Mouse (Mus musculus) left cerebral cortex, postnatal 25 days (tissue): Measurements from ENCODE around the gene Asb1. TPM values are rescaled to one million over a fixed set of nuclear protein-coding genes. Genes with fewer than 3 reads are reported as not detected.
A peak's percentile ranks its signal among the peaks of the same experiment; 100 is the strongest.

Experiments used
- DNase-seq, 2 experiments: peaks; one replicate each; pipeline ENCODE4 v3.0.0; 2022; ENCODE audit warnings: low spot score in 2 of 2, mixed read lengths in 1 of 2
- intact Hi-C: fragments of 180-260 bp; cut with DNase I; formaldehyde crosslinking; loops from one replicate; pipeline ENCODE4 v1.15.1; 2025
- total RNA-seq, 2 experiments: library from RNA; stranded (reverse); gene quantifications; 2 replicates each; pipeline ENCODE4 v1.2.3; 2021

Asb1 gene
- total RNA-seq, 2 experiments from 2014 or later, result 41.7 to 42.4 TPM

- intact Hi-C loops, result loop anchor here (5.0 kb wide), 1 partner anchor 156 kb away; no protein-coding TSS in a partner anchor
- DNase-seq, result peak; percentile 38 to 58
Measured at GRCm38 (mm10) chr1:91600671-91601361, 60.5 kb downstream of the Asb1 start.

DNA sequence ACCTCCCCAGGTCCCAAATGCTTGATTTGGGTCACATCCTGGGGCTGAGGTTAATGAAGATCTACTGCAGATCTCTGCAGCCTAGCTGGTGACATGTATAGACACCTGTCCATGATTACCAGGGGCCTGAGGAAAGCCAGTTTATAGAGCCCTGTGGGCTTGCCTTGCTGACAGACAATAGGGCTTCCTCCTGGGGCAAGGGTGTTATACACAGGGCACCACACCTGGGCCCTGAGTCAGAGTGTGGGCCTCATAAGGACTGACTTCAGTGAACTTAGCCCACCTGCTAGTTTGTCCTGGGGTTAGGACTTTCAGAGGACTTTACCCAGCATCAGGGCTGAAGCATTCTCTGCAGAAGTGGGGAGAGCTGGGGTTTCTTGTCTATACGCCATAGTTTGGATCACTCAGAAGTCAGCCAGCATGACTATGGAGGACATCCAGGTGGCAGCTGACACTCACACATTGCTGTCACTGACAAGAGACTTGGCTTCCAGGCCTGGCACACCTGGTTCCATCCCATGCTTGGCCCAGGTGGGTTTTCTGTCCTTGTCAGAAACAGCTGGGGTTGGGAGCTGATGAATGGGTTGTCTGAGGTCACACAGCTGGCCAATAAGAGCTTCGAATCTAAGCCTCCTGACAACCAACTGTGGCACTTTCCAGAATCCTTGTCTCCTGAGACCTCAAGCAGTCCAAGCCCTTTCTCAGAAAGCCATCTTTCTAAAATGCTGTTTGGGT, 61.2 kb downstream of the Asb1 start:
- no peak for DNase-seq
- intact Hi-C loops, result loop anchor here (5.0 kb wide), 1 partner anchor 156 kb away; no protein-coding TSS in a partner anchor

- DNase-seq, result no peak
- intact Hi-C loops, result no loop called here
Measured at GRCm38 (mm10) chr1:91605632-91606031, 65.3 kb downstream of the Asb1 start.

- no peak for DNase-seq
- intact Hi-C loops, result no loop called here
Measured at GRCm38 (mm10) chr1:91606701-91607100, 66.4 kb downstream of the Asb1 start.

GRCm38 (mm10) chr1:91607141-91607540, 66.8 kb downstream of the Asb1 start:
- no peak for DNase-seq
- intact Hi-C loops, result no loop called here

Other genes with a start within 250 kb of the Asb1 start
- 10 to 100 TPM; 15.0 to 16.0 TPM for gene Scly, start 242.2 kb upstream of the Asb1 start, total RNA-seq
- under 1 TPM; 0.14 to 0.27 TPM for gene Espnl, start 218.5 kb upstream of the Asb1 start, total RNA-seq
- under 1 TPM in 1 of 2 experiments, not detected in 1; 0.16 TPM for gene Klhl30, start 189.5 kb upstream of the Asb1 start, total RNA-seq
- under 1 TPM; 0.44 to 0.85 TPM for gene Erfe, start 174.1 kb upstream of the Asb1 start, total RNA-seq
- 10 to 100 TPM; 59.7 to 61.7 TPM for gene Ilkap, start 141.7 kb upstream of the Asb1 start, total RNA-seq
- 10 to 100 TPM; 12.4 to 13.1 TPM for gene Hes6, start 126.5 kb upstream of the Asb1 start, total RNA-seq
- 10 to 100 TPM; 25.3 to 30.0 TPM for gene Per2, start 81.2 kb upstream of the Asb1 start, total RNA-seq
- 10 to 100 TPM; 15.5 to 15.8 TPM for gene Traf3ip1, start 45.9 kb upstream of the Asb1 start, total RNA-seq